Mouse (Mus musculus) layer of hippocampus, adult 8-10 months (tissue): ENCODE results near the gene Stxbp5. TPM values are rescaled to one million over a fixed set of nuclear protein-coding genes. Genes with fewer than 3 reads are reported as not detected.

Source experiments
- DNase-seq, 2 experiments: peaks; one replicate each; pipeline ENCODE4 v3.0.0; 2022; ENCODE audit warnings: low spot score in 2 of 2
- total RNA-seq, 4 experiments: library from RNA; stranded (reverse); gene quantifications; 2 replicates each; pipeline ENCODE4 v1.2.4; 2022

Gene Stxbp5
- total RNA-seq, 4 experiments from 2014 or later = 101 to 117 (median 111) TPM

GRCm38 (mm10) chr10:9859476-9859875 lies 41.4 kb downstream of the Stxbp5 start:
- DNase-seq = no peak

- DNase-seq = no peak
Observed at GRCm38 (mm10) chr10:9857850-9858249, 43.0 kb downstream of the Stxbp5 start.

GRCm38 (mm10) chr10:9856792-9857191 lies 44.1 kb downstream of the Stxbp5 start:
- no peak for DNase-seq

GRCm38 (mm10) chr10:9846408-9846807 lies 54.5 kb downstream of the Stxbp5 start:
- no peak for DNase-seq

GRCm38 (mm10) chr10:9839408-9839807 lies 61.5 kb downstream of the Stxbp5 start:
- no peak for DNase-seq

- DNase-seq = no peak
Observed at GRCm38 (mm10) chr10:9834986-9835385, 65.9 kb downstream of the Stxbp5 start.

GRCm38 (mm10) chr10:9832937-9833336 lies 67.9 kb downstream of the Stxbp5 start:
- DNase-seq = no peak

GRCm38 (mm10) chr10:9829744-9830143 lies 71.1 kb downstream of the Stxbp5 start:
- no peak for DNase-seq

- no peak for DNase-seq
Observed at GRCm38 (mm10) chr10:9821299-9821698, 79.6 kb downstream of the Stxbp5 start.

- DNase-seq = no peak
Observed at GRCm38 (mm10) chr10:9818574-9818973, 82.3 kb downstream of the Stxbp5 start.

GRCm38 (mm10) chr10:9813926-9814325 lies 87.0 kb downstream of the Stxbp5 start:
- DNase-seq = peak in 1 of 2 experiments; percentile 24

GRCm38 (mm10) chr10:9807596-9807995 lies 93.3 kb downstream of the Stxbp5 start:
- DNase-seq = no peak

GRCm38 (mm10) chr10:9805341-9805740 lies 95.5 kb downstream of the Stxbp5 start:
- DNase-seq = no peak

GRCm38 (mm10) chr10:9803126-9803525 lies 97.8 kb downstream of the Stxbp5 start:
- DNase-seq = no peak

- no peak for DNase-seq
Observed at GRCm38 (mm10) chr10:9801571-9801970, 99.3 kb downstream of the Stxbp5 start.

- no peak for DNase-seq
Observed at GRCm38 (mm10) chr10:9799085-9799484, 101.8 kb downstream of the Stxbp5 start.

- no peak for DNase-seq
Observed at GRCm38 (mm10) chr10:9796429-9796828, 104.5 kb downstream of the Stxbp5 start.

- DNase-seq = no peak
Observed at GRCm38 (mm10) chr10:9794429-9794828, 106.5 kb downstream of the Stxbp5 start.

GRCm38 (mm10) chr10:9790947-9791346 lies 109.9 kb downstream of the Stxbp5 start:
- DNase-seq = no peak

- no peak for DNase-seq
Observed at GRCm38 (mm10) chr10:9786461-9786860, 114.4 kb downstream of the Stxbp5 start.

- no peak for DNase-seq
Observed at GRCm38 (mm10) chr10:9785651-9786050, 115.2 kb downstream of the Stxbp5 start.

GRCm38 (mm10) chr10:9779864-9780263 lies 121.0 kb downstream of the Stxbp5 start:
- DNase-seq = no peak

- DNase-seq = no peak
Observed at GRCm38 (mm10) chr10:9770261-9770660, 130.6 kb downstream of the Stxbp5 start.

GRCm38 (mm10) chr10:9763831-9764230 lies 137.0 kb downstream of the Stxbp5 start:
- no peak for DNase-seq
